Mouse (Mus musculus) ES-Bruce4 (cell line): Measurements from ENCODE around the gene Abhd6.

Experiments
- CTCF ChIP-seq: IDR thresholded peaks from one replicate; pipeline ENCODE4 v1.8.1; 2011; ENCODE audit warnings: low read depth, low read length
- POLR2A ChIP-seq: IDR thresholded peaks from one replicate; pipeline ENCODE4 v1.8.1; 2011; ENCODE audit warnings: low read length; ENCODE audit not compliant: insufficient read depth

- no peak for TF ChIP-seq CTCF
- no peak for TF ChIP-seq POLR2A
Measured at GRCm38 (mm10) chr14:8080718-8081117, 78.0 kb downstream of the Abhd6 start.
